Mouse (Mus musculus) megakaryocyte, adult 5-6 weeks (primary cell): ENCODE measurements around the gene Tbc1d14. TPM values are rescaled to one million over a fixed set of nuclear protein-coding genes. Genes with fewer than 3 reads are reported as not detected.

Experiments
- ATAC-seq: 2 replicates; pipeline ENCODE4 v1.8.0; 2016; ENCODE audit warnings: mild to moderate bottlenecking, inconsistent platforms; ENCODE audit not compliant: poor library complexity, severe bottlenecking
- total RNA-seq, 2 experiments: library from RNA; stranded (forward) in 1 of 2; stranded (reverse) in 1 of 2; fragments of 153-499, 151-499 nt in 1 of 2; fragments of 221-1000, 200-1000 nt in 1 of 2; gene quantifications; 2 replicates each; pipeline versions ENCODE4 v1.2.3 to v1.2.4; 2015 to 2017

Gene Tbc1d14
- total RNA-seq, 2 experiments from 2014 or later: 11.2 to 25.5 TPM

DNA sequence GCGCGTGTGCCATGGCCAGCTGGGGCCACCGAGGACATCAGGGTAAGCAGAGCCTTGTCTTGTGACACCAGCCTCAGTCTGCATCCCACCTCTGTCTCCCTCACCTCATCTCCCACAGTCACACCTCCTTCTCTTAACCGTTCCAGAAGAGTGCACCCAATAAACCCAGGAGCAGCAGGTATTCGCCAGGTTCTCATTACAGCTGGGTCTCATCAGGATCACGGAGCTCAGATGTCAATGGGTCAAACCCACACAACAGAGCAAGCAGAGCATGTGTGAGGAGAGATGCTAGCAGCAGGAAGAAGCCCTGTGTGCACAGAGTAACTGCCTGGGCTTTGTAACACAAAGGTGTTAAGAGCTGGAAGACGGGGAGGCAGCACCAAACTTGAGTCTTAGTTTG lies 13.1 kb downstream of the Tbc1d14 start:
- no peak for ATAC-seq

GRCm38 (mm10) chr5:36578982-36579381 lies 14.1 kb downstream of the Tbc1d14 start:
- ATAC-seq: no peak

- ATAC-seq: no peak
Observed at GRCm38 (mm10) chr5:36576457-36576856, 16.6 kb downstream of the Tbc1d14 start.

GRCm38 (mm10) chr5:36575745-36576144 lies 17.3 kb downstream of the Tbc1d14 start:
- no peak for ATAC-seq

GRCm38 (mm10) chr5:36575227-36575626 lies 17.8 kb downstream of the Tbc1d14 start:
- no peak; the same call in 1 of the 2 replicates for ATAC-seq

DNA sequence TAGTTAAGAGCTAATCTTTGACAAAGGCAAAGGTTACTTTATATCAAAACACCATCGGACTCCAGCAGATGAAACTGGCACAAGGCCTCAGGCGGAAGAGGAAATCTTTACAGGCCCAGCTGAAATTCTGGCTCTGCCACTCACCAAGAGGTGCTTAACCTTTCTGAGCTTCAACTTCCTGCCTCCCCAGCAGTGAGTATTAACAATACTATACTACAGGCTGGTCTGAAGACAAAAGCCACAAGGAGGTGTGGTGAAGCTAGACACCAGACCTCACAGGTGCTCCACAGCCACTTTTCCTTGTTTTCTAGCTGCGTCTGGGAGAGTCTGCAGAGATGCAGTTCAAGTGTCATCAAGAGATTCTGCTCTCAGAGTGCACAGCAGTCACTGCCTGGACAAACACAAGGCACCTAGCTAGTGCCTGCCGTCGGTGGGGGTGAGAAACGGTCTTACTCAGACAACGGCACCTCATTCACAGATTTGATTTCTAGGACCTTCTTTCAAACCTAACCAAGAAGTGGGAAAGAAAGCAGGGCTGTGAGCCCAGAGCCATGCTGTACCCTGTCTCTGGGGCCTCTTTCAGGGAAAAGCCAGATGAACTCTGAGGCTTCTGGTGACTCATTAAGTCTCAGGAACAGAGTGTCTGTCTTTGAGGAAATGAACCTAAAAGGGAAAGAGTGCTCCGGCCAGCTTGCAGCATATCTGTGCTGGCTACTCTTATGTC lies 18.8 kb downstream of the Tbc1d14 start:
- peak; percentile 75 for ATAC-seq

DNA sequence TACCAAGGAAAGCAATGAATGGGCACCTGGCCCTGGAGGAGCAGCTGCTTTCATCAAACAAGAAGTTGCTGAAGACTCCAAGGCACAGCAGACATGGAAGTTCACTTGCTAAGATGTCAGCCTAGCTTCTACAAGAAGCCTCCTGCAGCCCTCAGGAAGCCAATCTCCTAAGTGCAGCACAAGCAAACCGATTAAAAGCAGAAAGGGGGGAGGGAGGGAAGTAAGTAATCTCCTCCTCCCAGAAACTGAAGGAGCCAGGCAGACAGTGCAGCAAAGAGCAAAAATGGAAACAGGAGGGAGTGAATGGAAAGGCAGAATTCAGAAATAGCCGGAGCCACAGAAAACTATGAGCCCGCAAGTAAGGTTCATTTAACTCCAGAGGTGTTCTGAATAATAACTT lies 19.7 kb downstream of the Tbc1d14 start:
- peak; percentile 30; the same call in 1 of the 2 replicates for ATAC-seq

GRCm38 (mm10) chr5:36571371-36571770 lies 21.7 kb downstream of the Tbc1d14 start:
- no peak for ATAC-seq

GRCm38 (mm10) chr5:36570546-36571245 lies 22.4 kb downstream of the Tbc1d14 start:
- ATAC-seq: no peak

DNA sequence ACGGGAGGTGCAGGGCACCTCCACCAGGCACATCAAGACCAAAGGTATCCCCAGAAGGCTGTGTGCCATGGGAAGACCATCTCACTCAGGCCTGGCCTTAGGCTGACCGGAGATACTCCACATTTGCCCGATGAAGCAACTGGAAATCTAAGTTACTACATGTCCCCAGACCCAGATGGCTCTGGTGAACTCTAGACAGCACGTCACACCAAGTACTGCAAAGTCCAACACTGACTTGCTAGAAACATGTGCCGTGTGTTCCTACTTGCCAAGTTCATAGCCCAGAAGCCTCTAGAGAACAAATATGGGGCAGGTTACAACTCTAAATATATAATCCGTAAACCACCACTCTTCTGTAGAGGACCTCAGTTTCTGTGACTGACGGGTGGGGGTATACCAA lies 23.0 kb downstream of the Tbc1d14 start:
- ATAC-seq: no peak

- no peak for ATAC-seq
Observed at GRCm38 (mm10) chr5:36568118-36568517, 25.0 kb downstream of the Tbc1d14 start.

DNA sequence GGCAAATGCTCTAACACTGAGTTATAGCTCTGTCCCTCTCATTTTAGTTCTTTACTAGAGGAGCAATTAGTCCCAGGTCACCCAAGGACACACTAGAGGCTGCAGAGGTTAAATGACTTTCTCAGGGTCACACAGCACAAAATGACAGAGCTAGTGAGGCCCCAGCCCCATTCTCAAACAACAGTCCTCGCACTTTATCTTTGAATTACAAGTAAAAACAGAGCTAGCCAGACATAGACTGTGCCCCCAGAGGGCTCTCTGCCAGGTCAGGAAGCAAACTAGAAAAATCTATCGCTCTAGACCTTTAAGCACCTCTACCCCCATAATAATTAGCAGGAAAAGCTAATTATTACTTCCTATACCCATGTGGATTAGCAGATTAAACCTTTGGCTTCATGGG lies 25.4 kb downstream of the Tbc1d14 start:
- ATAC-seq: no peak

DNA sequence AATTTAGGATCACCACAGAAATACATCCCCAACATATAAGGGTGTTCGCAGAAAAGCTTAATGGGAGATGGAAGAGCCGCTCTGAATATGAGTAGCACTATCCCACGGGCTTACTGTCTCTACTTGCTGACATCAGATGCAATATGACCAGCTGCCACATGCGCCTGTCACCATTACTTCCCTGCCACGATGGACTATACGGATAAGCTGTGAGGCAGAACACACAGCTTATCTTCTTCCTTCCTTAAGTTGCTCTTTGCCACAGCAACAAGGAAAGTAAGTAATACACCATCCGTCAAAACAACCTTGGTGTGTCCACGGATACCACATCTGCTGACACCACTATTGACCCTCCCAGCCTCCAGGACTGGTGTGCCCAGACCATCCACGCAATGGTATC lies 28.5 kb downstream of the Tbc1d14 start:
- ATAC-seq: no peak

- ATAC-seq: peak; percentile 72
Observed at GRCm38 (mm10) chr5:36563741-36564140, 29.3 kb downstream of the Tbc1d14 start.

- ATAC-seq: peak; percentile 90
Observed at GRCm38 (mm10) chr5:36562791-36563445, 30.2 kb downstream of the Tbc1d14 start.

- no peak for ATAC-seq
Observed at GRCm38 (mm10) chr5:36561509-36561908, 31.6 kb downstream of the Tbc1d14 start.

DNA sequence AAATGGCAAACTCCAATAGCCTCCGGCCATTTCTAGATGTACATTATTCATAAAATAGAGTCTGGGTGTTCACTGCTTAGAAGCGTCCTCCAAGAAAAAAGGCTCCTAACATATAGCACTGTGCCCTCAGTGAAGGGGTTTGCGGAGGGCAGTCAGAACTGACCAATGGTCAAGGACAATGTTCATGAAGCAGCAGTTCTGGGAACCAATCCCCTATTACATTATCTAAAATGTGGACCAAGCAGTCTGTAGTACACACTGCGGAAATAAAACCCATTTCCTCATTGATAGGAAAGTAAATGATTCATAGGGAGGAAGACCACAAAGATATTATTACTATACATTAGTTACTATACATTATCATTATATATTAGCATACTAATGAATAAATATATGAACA lies 32.6 kb downstream of the Tbc1d14 start:
- ATAC-seq: no peak

DNA sequence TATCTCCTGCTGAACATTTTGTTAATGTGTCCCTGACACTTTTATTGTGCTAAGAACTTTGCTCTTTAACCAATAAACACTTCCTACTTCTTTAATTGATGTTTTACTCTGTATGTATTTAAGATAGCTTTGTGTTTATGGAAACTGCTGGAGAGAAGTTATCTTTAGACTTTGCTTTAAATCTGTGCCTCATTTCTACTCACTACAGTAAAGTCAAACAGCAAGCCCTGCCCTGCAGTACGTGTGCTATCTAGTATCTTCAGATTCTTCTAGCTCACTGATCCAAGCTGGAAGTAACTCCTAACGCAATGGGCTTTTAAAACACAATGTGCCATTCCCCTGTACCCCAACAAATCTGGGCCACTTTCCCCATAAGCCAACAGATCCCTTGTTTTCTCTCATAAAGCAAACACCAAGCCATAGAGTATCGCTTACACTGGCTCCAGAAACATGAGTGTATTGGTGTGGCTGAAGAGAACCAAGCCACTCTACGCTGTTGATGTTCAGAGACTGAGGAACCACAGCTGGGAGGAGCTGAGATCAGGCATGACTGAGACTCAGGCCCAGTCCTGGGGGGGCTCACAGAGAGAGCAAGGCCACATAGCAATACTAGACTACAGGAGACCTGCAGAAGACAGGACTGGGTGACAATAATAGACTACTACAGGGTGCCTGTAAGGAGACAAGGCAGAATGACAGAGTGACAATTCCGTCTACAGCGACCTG lies 33.4 kb downstream of the Tbc1d14 start:
- no peak for ATAC-seq

DNA sequence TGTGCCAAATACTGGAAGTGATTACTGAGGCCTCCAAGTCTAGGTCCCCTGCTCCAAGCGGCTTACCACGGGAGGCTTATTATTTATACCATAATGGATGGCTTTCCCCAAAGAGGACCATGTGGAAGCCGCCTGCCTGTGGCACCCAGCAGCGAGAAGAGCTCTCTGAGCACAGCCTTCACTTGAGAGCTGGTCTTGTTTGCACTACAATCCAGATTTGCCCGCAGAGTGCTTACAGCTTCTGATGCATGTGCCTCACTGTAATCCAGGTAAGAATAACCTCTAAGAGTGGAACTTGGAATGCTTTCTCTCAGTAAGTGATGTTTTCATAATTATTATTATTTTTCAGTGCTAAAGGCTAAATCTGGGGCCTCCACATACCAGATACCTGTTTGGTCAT lies 34.0 kb downstream of the Tbc1d14 start:
- no peak for ATAC-seq

DNA sequence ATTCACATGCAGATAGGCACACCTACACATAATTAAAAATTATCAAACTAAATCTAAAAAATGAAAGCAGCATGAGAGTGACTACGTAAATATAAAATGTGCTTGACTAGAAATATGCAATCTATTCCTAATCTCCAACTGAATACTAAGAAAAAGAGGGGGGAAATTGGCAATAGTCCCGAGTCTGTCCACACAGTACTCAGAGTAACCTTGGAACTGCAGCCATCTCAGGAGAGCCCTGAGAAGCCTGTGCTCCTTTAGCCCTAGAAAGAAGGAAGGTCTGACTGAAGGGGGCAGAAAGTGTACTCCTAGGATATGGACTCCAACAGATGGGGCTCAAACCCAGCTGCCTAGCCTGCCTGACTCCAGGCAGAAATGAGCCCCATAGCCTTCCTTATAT lies 34.5 kb downstream of the Tbc1d14 start:
- ATAC-seq: no peak
